Mouse (Mus musculus) forebrain, embryonic 13.5 days (tissue): ENCODE results near the gene Ror1. TPM values are rescaled to one million over a fixed set of nuclear protein-coding genes. Genes with fewer than 3 reads are reported as not detected.
A peak's percentile ranks its signal among the peaks of the same experiment; 100 is the strongest.

Source experiments
- ATAC-seq: fragments of 200-750 bp; cut with Nextera tagmentation; 2 replicates; pipeline ENCODE4 v1.8.0; 2017
- H3K27ac ChIP-seq: fragments of 300-500 bp; sonication (generic); 2 replicates; pipeline ENCODE4 v1.5.1; 2015; ENCODE audit warnings: inconsistent platforms, mild to moderate bottlenecking, moderate library complexity
- H3K27me3 ChIP-seq: fragments of 300-500 bp; sonication (generic); 2 replicates; pipeline ENCODE4 v1.6.1; 2015; ENCODE audit warnings: mild to moderate bottlenecking, inconsistent platforms
- H3K36me3 ChIP-seq: fragments of 300-500 bp; sonication (generic); 2 replicates; pipeline ENCODE4 v1.6.1; 2015; ENCODE audit warnings: mild to moderate bottlenecking, inconsistent platforms; ENCODE audit not compliant: poor library complexity, severe bottlenecking
- H3K4me1 ChIP-seq: fragments of 300-500 bp; sonication (generic); 2 replicates; pipeline ENCODE4 v1.6.1; 2015; ENCODE audit warnings: inconsistent platforms
- H3K4me2 ChIP-seq: fragments of 300-500 bp; sonication (generic); 2 replicates; pipeline ENCODE4 v1.6.1; 2015; ENCODE audit warnings: inconsistent platforms, mild to moderate bottlenecking, moderate library complexity
- H3K4me3 ChIP-seq: fragments of 300-500 bp; sonication (generic); 2 replicates; pipeline ENCODE4 v1.5.1; 2015; ENCODE audit warnings: mild to moderate bottlenecking, inconsistent platforms
- H3K9ac ChIP-seq: fragments of 300-500 bp; sonication (generic); 2 replicates; pipeline ENCODE4 v1.6.1; 2015; ENCODE audit warnings: mild to moderate bottlenecking, inconsistent platforms
- H3K9me3 ChIP-seq: fragments of 300-500 bp; sonication (generic); replicated peaks from 2 replicates; pipeline ENCODE4 v1.6.1; 2016; ENCODE audit warnings: inconsistent platforms
- WGBS: fragments of 180-500 bp; shearing (Covaris S2); methylation state at CpG from one replicate; pipeline ENCODE4 v1.1.7; 2015; 5-methylcytosine and 5-hydroxymethylcytosine counted together
- polyA plus RNA-seq: library from polyadenylated mRNA; unstranded; fragments of >200 nt; fragmentation: Nextera tagmentation; extraction: Ambion mirVana; gene quantifications from 2 replicates; pipeline ENCODE4 v1.2.1, GENCODE M21; 2015

Gene Ror1
- polyA plus RNA-seq, 1 experiment from 2014 or later, result 0.84 TPM

DNA sequence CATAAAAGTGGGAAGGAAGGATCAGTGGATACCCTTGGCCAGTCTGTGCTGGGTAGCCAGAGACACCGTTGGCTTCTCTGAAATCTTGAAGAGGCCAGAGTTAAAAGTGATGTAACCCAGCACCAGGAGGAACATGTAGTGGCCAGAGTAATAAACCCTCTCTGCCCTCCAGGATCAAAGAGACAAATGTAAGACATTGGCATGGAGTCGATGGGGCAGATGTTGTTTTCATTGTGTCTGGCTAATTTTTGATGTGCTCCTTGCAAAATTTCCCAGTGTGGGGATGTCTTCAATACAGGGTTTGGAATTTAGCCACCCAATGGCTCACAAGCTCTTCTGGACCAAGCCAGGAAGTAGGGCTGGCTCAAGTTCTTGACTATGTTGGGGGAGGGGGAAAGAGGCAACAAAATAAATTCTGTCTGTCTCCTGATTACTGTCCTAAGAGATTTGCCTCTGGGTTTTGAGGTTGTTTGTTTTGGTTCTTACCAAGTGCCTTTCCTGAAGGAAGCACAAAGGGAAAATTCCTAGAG is 333.8 kb downstream of the Ror1 start:
- H3K27me3 ChIP-seq, result no peaks in the 10 kb centered on the region
- H3K9me3 ChIP-seq, result no peaks in the 10 kb centered on the region
- H3K36me3 ChIP-seq, result no peaks in the 10 kb centered on the region
- H3K4me1 ChIP-seq, result no peaks in the 10 kb centered on the region; the same call in 1 of the 2 replicates
- 91% methylated on average over 2 of the region's 2 CpGs for WGBS
- H3K4me3 ChIP-seq, result no peak overlapping the region
- no peak for ATAC-seq
- H3K27ac ChIP-seq, result no peak overlapping the region
- no peak overlapping the region for H3K9ac ChIP-seq
- no peak overlapping the region for H3K4me2 ChIP-seq

DNA sequence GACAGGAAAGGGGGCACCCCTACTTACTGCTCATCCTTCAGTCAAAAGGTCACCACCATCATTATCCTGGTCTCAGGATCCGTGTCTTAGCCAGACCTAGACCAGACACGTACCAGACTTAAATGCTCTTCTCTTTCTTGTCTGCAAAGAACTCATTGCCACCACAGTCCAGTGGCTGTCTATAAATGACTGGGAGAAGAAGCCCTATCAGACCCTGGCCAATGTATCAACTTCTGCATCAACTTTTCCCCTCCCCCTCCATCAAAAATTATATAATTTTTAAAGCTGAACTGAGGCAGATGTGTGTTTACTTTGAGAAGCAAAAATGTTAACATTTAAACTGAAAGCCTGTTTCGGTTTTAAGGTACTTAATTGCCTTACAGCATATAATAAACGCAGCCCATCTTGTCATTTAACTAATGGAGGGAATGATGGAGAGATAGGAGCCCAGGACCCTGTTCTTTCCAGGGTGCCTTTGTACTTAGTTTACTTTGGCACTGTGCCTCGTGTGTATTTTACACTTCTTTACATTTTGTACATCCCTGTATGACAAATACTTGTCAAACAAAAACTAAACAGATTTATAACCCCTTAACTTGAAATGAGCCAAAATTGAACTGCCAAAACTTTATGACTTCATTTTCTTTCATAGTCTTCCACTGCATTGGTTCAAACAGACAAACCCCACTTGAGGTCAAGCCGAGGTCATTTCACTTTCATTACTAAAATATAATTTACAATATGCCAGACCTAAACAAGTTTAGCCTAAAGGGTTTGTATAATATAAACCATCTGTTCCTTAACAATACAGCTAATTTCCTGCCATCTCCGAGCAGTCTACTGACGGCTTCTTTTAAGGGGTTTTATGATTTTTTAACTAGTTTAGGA is 339.9 kb downstream of the Ror1 start:
- 80% methylated on average over 8 of the region's 8 CpGs for WGBS
- Histone ChIP-seq H3K9ac (no peak overlapping the region), H3K4me3 (no peak overlapping the region), H3K36me3 (no peaks in the 10 kb centered on the region), H3K4me2 (no peak overlapping the region), H3K27me3 (no peaks in the 10 kb centered on the region), H3K4me1 (no peaks in the 10 kb centered on the region), H3K9me3 (no peaks in the 10 kb centered on the region), H3K27ac (no peak overlapping the region)
- ATAC-seq, result no peak

DNA sequence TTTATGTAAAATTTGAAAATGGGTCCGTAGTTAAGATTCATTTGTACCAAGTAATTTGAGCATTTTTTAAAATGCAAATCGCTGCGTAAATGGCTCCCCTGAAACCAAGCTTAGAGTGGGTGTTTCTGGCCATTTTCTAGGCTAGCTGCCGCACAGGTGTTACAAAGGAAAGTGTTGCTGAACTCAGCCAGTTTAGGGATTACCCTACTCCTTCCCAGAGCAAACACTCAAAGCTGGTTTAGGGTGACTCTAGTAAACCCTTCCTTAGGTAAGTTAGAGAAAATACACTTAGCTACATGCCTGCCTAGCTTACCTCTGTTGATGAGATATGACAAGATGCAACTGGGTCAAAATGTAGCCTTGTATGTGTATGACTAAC is 340.6 kb downstream of the Ror1 start:
- no peaks in the 10 kb centered on the region for H3K36me3 ChIP-seq
- H3K9me3 ChIP-seq, result no peaks in the 10 kb centered on the region
- H3K4me2 ChIP-seq, result no peak overlapping the region
- H3K4me1 ChIP-seq, result no peaks in the 10 kb centered on the region
- no peak overlapping the region for H3K27ac ChIP-seq
- ATAC-seq, result no peak
- no peak overlapping the region for H3K4me3 ChIP-seq
- no peak overlapping the region for H3K9ac ChIP-seq
- H3K27me3 ChIP-seq, result no peaks in the 10 kb centered on the region
- WGBS, result 88% methylated on average over 4 of the region's 4 CpGs

DNA sequence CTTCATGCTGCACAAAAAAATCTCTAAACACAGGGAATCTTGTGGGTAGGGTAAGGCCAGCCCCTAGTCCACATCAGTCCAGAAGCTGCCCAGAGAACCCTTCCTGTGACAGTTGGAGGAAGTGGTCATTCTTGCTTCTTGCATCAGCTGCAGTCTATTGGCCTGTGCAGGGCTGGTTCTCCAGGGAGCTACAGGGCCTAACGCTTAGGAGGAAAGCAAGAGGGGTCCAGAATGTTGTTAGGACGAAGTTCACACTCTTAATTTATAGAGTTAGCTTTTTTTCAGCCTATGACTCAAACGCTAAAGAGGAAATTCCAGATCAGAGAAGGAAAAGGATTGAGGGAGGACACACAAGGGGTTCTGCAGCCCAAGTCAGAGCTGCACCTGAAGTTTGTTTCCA is 351.3 kb downstream of the Ror1 start:
- 81% methylated on average over 3 of the region's 3 CpGs for WGBS
- no peaks in the 10 kb centered on the region for H3K9me3 ChIP-seq
- H3K36me3 ChIP-seq, result no peaks in the 10 kb centered on the region
- H3K9ac ChIP-seq, result no peak overlapping the region
- H3K4me3 ChIP-seq, result no peak overlapping the region
- no peaks in the 10 kb centered on the region for H3K4me1 ChIP-seq
- ATAC-seq, result no peak
- no peak overlapping the region for H3K27ac ChIP-seq
- H3K4me2 ChIP-seq, result no peak overlapping the region
- no peaks in the 10 kb centered on the region for H3K27me3 ChIP-seq

DNA sequence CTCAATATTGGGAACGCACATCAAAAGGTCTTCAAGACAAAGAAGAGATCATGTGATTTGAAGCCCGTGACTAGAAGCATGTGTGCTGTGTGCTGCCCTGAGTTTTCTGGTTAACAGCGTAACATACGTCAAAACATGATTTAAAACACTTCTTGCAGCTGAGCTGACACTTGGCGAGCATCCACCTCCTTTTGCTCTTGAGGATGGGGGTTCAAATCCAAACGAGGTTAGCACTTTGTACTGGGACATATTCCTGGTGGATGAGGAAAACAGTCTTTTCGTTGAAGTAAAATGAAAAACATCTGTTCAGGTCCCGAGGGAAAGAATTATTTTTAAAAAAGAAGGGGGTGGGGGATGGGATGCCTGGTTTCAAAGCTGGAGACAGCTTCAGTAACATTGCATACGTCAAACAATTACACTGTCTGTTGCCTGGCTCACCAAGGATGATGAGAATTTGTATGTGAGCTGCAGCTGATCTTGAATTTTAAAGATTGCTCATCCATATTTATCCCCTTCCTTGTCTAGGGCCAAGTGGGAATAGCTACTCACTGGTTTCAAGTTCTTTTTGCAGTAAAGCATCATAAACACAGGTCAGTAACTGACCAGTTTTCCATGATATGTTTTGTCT is 367.0 kb downstream of the Ror1 start:
- Histone ChIP-seq H3K9ac (no peak overlapping the region), H3K9me3 (no peaks in the 10 kb centered on the region), H3K27ac (no peak overlapping the region), H3K4me1 (no peaks in the 10 kb centered on the region), H3K36me3 (no peaks in the 10 kb centered on the region), H3K4me2 (no peak overlapping the region), H3K4me3 (no peak overlapping the region), H3K27me3 (no peaks in the 10 kb centered on the region)
- ATAC-seq, result no peak
- 56% methylated on average over 9 of the region's 9 CpGs for WGBS

DNA sequence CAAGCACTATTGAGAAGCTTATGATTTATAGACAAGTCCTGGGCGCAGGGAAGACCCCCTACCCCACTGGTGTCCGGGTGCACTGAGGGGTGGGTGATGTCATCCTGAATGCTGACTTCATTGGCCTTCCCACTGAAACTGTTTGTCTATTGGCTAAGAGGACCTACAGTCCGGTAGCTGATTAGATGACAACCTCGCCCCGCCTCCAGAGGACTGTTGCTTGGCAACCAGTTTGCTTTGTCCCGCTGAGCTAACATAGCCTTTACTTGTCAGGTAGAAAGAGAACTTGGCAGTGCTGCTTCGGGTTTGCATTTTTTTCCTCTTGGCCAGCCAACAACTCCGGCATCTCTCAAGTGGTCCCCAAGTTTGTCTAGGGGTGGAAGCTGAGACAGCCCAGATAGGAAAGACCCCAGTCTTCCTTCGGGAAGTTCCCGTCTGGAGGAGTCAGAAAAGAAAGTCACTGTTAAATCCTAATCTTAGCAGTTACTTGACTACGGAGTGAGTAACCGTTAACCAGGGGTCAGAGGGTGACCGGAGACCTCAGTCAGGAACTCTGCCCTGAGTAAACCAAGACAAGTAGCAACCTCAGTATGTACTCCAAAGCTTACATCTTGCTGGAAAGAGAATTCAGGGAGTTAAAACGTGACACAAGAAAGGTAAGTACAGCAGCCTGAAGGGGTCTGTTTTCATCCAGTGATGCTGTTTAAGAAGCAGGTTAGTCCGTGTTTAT is 383.2 kb downstream of the Ror1 start, which contains the start of gene Ube2u:
Ube2u (plus strand) TSS at position 258 of the 730 bp plus-strand sequence.
- H3K4me3 ChIP-seq, result peak within 1 kb of the TSS; percentile 37
- no peaks in the 10 kb centered on the region for H3K36me3 ChIP-seq
- H3K9me3 ChIP-seq, result no peaks in the 10 kb centered on the region
- ATAC-seq, result peak; percentile 97
- H3K4me2 ChIP-seq, result peak within 1 kb of the TSS; percentile 57
- no peaks in the 10 kb centered on the region for H3K27me3 ChIP-seq
- 0 out of 2 replicates have a peak within 1 kb of the TSS, but pooled peaks have one; percentile 10 for H3K9ac ChIP-seq
- 24% methylated on average over 15 of the region's 15 CpGs for WGBS
- H3K4me1 ChIP-seq, result peaks cover 9% of the 10 kb centered on the region
- H3K27ac ChIP-seq, result no peak within 1 kb of the TSS

DNA sequence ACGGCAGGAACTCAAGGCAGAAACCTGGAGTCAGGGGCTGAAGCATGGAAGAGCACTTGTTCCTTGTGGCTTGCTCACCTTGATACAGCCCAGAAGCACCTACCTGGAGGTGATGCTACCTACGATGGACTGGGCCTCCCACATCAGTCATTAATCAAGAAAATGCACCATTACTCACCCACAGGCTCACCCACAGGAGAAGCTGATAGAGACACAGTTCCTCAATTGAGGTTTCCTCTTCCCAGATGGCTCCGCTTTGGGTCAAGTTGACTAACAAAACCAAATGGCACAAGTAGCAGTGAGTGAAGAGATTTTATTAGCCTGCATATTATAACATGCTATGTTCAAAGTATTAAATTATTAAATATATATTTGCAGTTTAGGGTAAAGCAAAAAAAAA is 392.9 kb downstream of the Ror1 start:
- no peak overlapping the region for H3K4me3 ChIP-seq
- no peak overlapping the region for H3K27ac ChIP-seq
- WGBS, result 88% methylated on average over 3 of the region's 3 CpGs
- no peaks in the 10 kb centered on the region for H3K9me3 ChIP-seq
- H3K4me2 ChIP-seq, result no peak overlapping the region
- ATAC-seq, result no peak
- no peaks in the 10 kb centered on the region for H3K27me3 ChIP-seq
- H3K9ac ChIP-seq, result no peak overlapping the region
- no peaks in the 10 kb centered on the region for H3K36me3 ChIP-seq
- no peaks in the 10 kb centered on the region for H3K4me1 ChIP-seq

Other genes starting within 250 kb of the Ror1 start
- 30.8 and 32.1 TPM in 2 replicates for gene Pgm1, start 166.4 kb upstream of the Ror1 start, polyA plus RNA-seq
- gene Itgb3bp, start 166.0 kb upstream of the Ror1 start, polyA plus RNA-seq, result 35.4 and 44.1 TPM in 2 replicates